Mouse (Mus musculus): Measurements from ENCODE around the gene BC049352. TPM values are rescaled to one million over a fixed set of nuclear protein-coding genes. Genes with fewer than 3 reads are reported as not detected.

BC049352 gene
- polyA plus RNA-seq, 1 experiment from 2014 or later, result 0.48 TPM

GRCm38 (mm10) chr9:45235668-45236227, 53.9 kb downstream of the BC049352 start:
- no peaks in the 10 kb centered on the region for H3K36me3 ChIP-seq (ENCODE audit: control insufficient read depth, insufficient read depth)
- no peak overlapping the region for H3K4me2 ChIP-seq (replicated peaks; ENCODE audit: low read depth)
- no peak for ATAC-seq
- no peak overlapping the region for H3K27ac ChIP-seq (ENCODE audit: low read depth, low read length)
- no peak for TF ChIP-seq CTCF (IDR thresholded peaks at IDR 0.05; ENCODE audit: low read depth)
- H3K9me3 ChIP-seq (ENCODE audit: control insufficient read depth), result no peaks in the 10 kb centered on the region
- H3K4me1 ChIP-seq (replicated peaks; ENCODE audit: control insufficient read depth, insufficient read depth, low read length), result no peaks in the 10 kb centered on the region
- H3K4me3 ChIP-seq (ENCODE audit: low read depth, low read length), result no peak overlapping the region
- no peaks in the 10 kb centered on the region; the same call in 1 of the 2 replicates for H3K27me3 ChIP-seq (replicated peaks; ENCODE audit: control insufficient read depth, insufficient read depth, low read length)
- H3K9ac ChIP-seq (ENCODE audit: low read depth, low read length), result no peak overlapping the region
- WGBS, result 58% methylated on average over 6 of the region's 6 CpGs

GRCm38 (mm10) chr9:45236744-45237143, 54.9 kb downstream of the BC049352 start:
- no peak overlapping the region for H3K4me2 ChIP-seq (replicated peaks; ENCODE audit: low read depth)
- no peak overlapping the region for H3K27ac ChIP-seq (ENCODE audit: low read depth, low read length)
- H3K36me3 ChIP-seq (ENCODE audit: control insufficient read depth, insufficient read depth), result no peaks in the 10 kb centered on the region
- no peak for ATAC-seq
- no peak overlapping the region for H3K4me3 ChIP-seq (ENCODE audit: low read depth, low read length)
- no peak overlapping the region for H3K9ac ChIP-seq (ENCODE audit: low read depth, low read length)
- H3K27me3 ChIP-seq (replicated peaks; ENCODE audit: control insufficient read depth, insufficient read depth, low read length), result no peaks in the 10 kb centered on the region; the same call in 1 of the 2 replicates
- TF ChIP-seq CTCF (IDR thresholded peaks at IDR 0.05; ENCODE audit: low read depth), result no peak
- 53% methylated on average over 7 of the region's 7 CpGs for WGBS
- H3K9me3 ChIP-seq (ENCODE audit: control insufficient read depth), result no peaks in the 10 kb centered on the region
- no peaks in the 10 kb centered on the region for H3K4me1 ChIP-seq (replicated peaks; ENCODE audit: control insufficient read depth, insufficient read depth, low read length)

GRCm38 (mm10) chr9:45241397-45241796, 59.6 kb downstream of the BC049352 start:
- no peak overlapping the region for H3K9ac ChIP-seq (ENCODE audit: low read depth, low read length)
- no peak overlapping the region for H3K27ac ChIP-seq (ENCODE audit: low read depth, low read length)
- TF ChIP-seq CTCF (IDR thresholded peaks at IDR 0.05; ENCODE audit: low read depth), result no peak
- H3K9me3 ChIP-seq (ENCODE audit: control insufficient read depth), result no peaks in the 10 kb centered on the region
- H3K27me3 ChIP-seq (replicated peaks; ENCODE audit: control insufficient read depth, insufficient read depth, low read length), result no peaks in the 10 kb centered on the region
- no peaks in the 10 kb centered on the region for H3K36me3 ChIP-seq (ENCODE audit: control insufficient read depth, insufficient read depth)
- no peaks in the 10 kb centered on the region for H3K4me1 ChIP-seq (replicated peaks; ENCODE audit: control insufficient read depth, insufficient read depth, low read length)
- H3K4me2 ChIP-seq (replicated peaks; ENCODE audit: low read depth), result no peak overlapping the region
- 64% methylated on average over 5 of the region's 5 CpGs for WGBS
- no peak for ATAC-seq
- no peak overlapping the region for H3K4me3 ChIP-seq (ENCODE audit: low read depth, low read length)

GRCm38 (mm10) chr9:45245432-45245831, 63.6 kb downstream of the BC049352 start:
- H3K27ac ChIP-seq (ENCODE audit: low read depth, low read length), result no peak overlapping the region

GRCm38 (mm10) chr9:45246060-45246459, 64.3 kb downstream of the BC049352 start:
- Histone ChIP-seq H3K4me3 (ENCODE audit: low read depth, low read length) (no peak overlapping the region), H3K4me2 (replicated peaks; ENCODE audit: low read depth) (no peak overlapping the region), H3K9ac (ENCODE audit: low read depth, low read length) (no peak overlapping the region), H3K9me3 (ENCODE audit: control insufficient read depth) (no peaks in the 10 kb centered on the region), H3K27me3 (replicated peaks; ENCODE audit: control insufficient read depth, insufficient read depth, low read length) (no peaks in the 10 kb centered on the region), H3K36me3 (ENCODE audit: control insufficient read depth, insufficient read depth) (no peaks in the 10 kb centered on the region), H3K27ac (ENCODE audit: low read depth, low read length) (no peak overlapping the region), H3K4me1 (replicated peaks; ENCODE audit: control insufficient read depth, insufficient read depth, low read length) (no peaks in the 10 kb centered on the region)
- 92% methylated on average over 6 of the region's 6 CpGs for WGBS
- no peak for ATAC-seq
- no peak for TF ChIP-seq CTCF (IDR thresholded peaks at IDR 0.05; ENCODE audit: low read depth)

More at GRCm38 (mm10) chr9:45245432-45245831, 63.6 kb downstream of the BC049352 start:
- no peak for ATAC-seq
- Histone ChIP-seq H3K4me1 (replicated peaks; ENCODE audit: control insufficient read depth, insufficient read depth, low read length) (no peaks in the 10 kb centered on the region), H3K27me3 (replicated peaks; ENCODE audit: control insufficient read depth, insufficient read depth, low read length) (no peaks in the 10 kb centered on the region), H3K4me2 (replicated peaks; ENCODE audit: low read depth) (no peak overlapping the region), H3K9ac (ENCODE audit: low read depth, low read length) (no peak overlapping the region), H3K36me3 (ENCODE audit: control insufficient read depth, insufficient read depth) (no peaks in the 10 kb centered on the region), H3K4me3 (ENCODE audit: low read depth, low read length) (no peak overlapping the region), H3K9me3 (ENCODE audit: control insufficient read depth) (no peaks in the 10 kb centered on the region)
- WGBS, result 73% methylated on average over 1 of the region's 1 CpGs
- no peak for TF ChIP-seq CTCF (IDR thresholded peaks at IDR 0.05; ENCODE audit: low read depth)

GRCm38 (mm10) chr9:45247536-45247935, 65.7 kb downstream of the BC049352 start:
- H3K27ac ChIP-seq (ENCODE audit: low read depth, low read length), result no peak overlapping the region
- no peak overlapping the region for H3K9ac ChIP-seq (ENCODE audit: low read depth, low read length)
- no peak for ATAC-seq
- H3K4me1 ChIP-seq (replicated peaks; ENCODE audit: control insufficient read depth, insufficient read depth, low read length), result no peaks in the 10 kb centered on the region
- no peaks in the 10 kb centered on the region for H3K27me3 ChIP-seq (replicated peaks; ENCODE audit: control insufficient read depth, insufficient read depth, low read length)
- no peak overlapping the region for H3K4me2 ChIP-seq (replicated peaks; ENCODE audit: low read depth)
- no peak for TF ChIP-seq CTCF (IDR thresholded peaks at IDR 0.05; ENCODE audit: low read depth)
- no peaks in the 10 kb centered on the region for H3K36me3 ChIP-seq (ENCODE audit: control insufficient read depth, insufficient read depth)
- H3K9me3 ChIP-seq (ENCODE audit: control insufficient read depth), result no peaks in the 10 kb centered on the region
- H3K4me3 ChIP-seq (ENCODE audit: low read depth, low read length), result no peak overlapping the region
- WGBS, result 53% methylated on average over 2 of the region's 2 CpGs

- Histone ChIP-seq H3K4me2 (replicated peaks; ENCODE audit: low read depth) (no peak overlapping the region), H3K27ac (ENCODE audit: low read depth, low read length) (no peak overlapping the region), H3K4me1 (replicated peaks; ENCODE audit: control insufficient read depth, insufficient read depth, low read length) (no peaks in the 10 kb centered on the region), H3K9ac (ENCODE audit: low read depth, low read length) (no peak overlapping the region), H3K4me3 (ENCODE audit: low read depth, low read length) (no peak overlapping the region), H3K27me3 (replicated peaks; ENCODE audit: control insufficient read depth, insufficient read depth, low read length) (no peaks in the 10 kb centered on the region), H3K36me3 (ENCODE audit: control insufficient read depth, insufficient read depth) (no peaks in the 10 kb centered on the region), H3K9me3 (ENCODE audit: control insufficient read depth) (no peaks in the 10 kb centered on the region)
- 82% methylated on average over 7 of the region's 7 CpGs for WGBS
- TF ChIP-seq CTCF (IDR thresholded peaks at IDR 0.05; ENCODE audit: low read depth), result no peak
- no peak for ATAC-seq
Observed at GRCm38 (mm10) chr9:45250306-45250705, 68.5 kb downstream of the BC049352 start.

All from intestine, postnatal 0 days (tissue).